Mouse (Mus musculus) ES-E14 (cell line): ENCODE data around the gene Tmem106c. TPM values are rescaled to one million over a fixed set of nuclear protein-coding genes. Genes with fewer than 3 reads are reported as not detected.

Experiments
- DNase-seq: peaks from one replicate; pipeline ENCODE4 v3.0.0-alpha.2; 2013; ENCODE audit warnings: low read depth, low spot score
- H3K27ac ChIP-seq: 2 replicates; pipeline ENCODE4 v1.5.1; 2012; ENCODE audit warnings: low read depth, mild to moderate bottlenecking, low read length, moderate library complexity, mixed read lengths; ENCODE audit not compliant: poor library complexity, insufficient read depth, severe bottlenecking
- H3K36me3 ChIP-seq: 2 replicates; pipeline ENCODE4 v1.6.1; 2012; ENCODE audit warnings: mild to moderate bottlenecking, low read length, moderate library complexity, mixed read lengths; ENCODE audit not compliant: control insufficient read depth, poor library complexity, insufficient read depth, severe bottlenecking
- H3K4me1 ChIP-seq, 2 experiments: fragments of 150-350 bp in 1 of 2; sonication (generic) in 1 of 2; 2 replicates each; pipeline ENCODE4 v1.6.1; 2012; ENCODE audit warnings: low read length in 2 of 2, mild to moderate bottlenecking in 1 of 2, mixed read lengths in 1 of 2; ENCODE audit not compliant: control insufficient read depth in 2 of 2, insufficient read depth in 2 of 2, poor library complexity in 1 of 2
- H3K4me3 ChIP-seq, 2 experiments: fragments of 150-350 bp in 1 of 2; sonication (generic) in 1 of 2; 2 replicates each; pipeline ENCODE4 v1.5.1; 2012; ENCODE audit warnings: low read length in 2 of 2, low read depth in 1 of 2, mild to moderate bottlenecking in 1 of 2, mixed read lengths in 1 of 2; ENCODE audit not compliant: insufficient read depth in 1 of 2, poor library complexity in 1 of 2, severe bottlenecking in 1 of 2
- H3K9ac ChIP-seq: 2 replicates; pipeline ENCODE4 v1.6.1; 2012; ENCODE audit warnings: low read depth, mild to moderate bottlenecking, low read length, mixed read lengths; ENCODE audit not compliant: poor library complexity, insufficient read depth, severe bottlenecking
- H3K9me3 ChIP-seq: fragments of 150-350 bp; sonication (generic); 2 replicates; pipeline ENCODE4 v1.6.1; 2012; ENCODE audit warnings: low read depth, mild to moderate bottlenecking, low read length; ENCODE audit not compliant: control insufficient read depth, insufficient read depth
- CHD2 ChIP-seq: IDR thresholded peaks from 2 replicates; pipeline ENCODE4 v1.6.1; 2014; ENCODE audit warnings: mild to moderate bottlenecking, low read depth, low read length, inconsistent platforms
- HCFC1 ChIP-seq: IDR thresholded peaks from 2 replicates; pipeline ENCODE4 v1.6.1; 2012; ENCODE audit warnings: low read length, inconsistent platforms, borderline replicate concordance; ENCODE audit not compliant: insufficient read depth
- MAFK ChIP-seq: IDR thresholded peaks from 2 replicates; pipeline ENCODE4 v1.6.1; 2014; ENCODE audit warnings: mild to moderate bottlenecking, low read depth, low read length, inconsistent platforms; ENCODE audit not compliant: insufficient read depth
- ZC3H11A ChIP-seq: IDR thresholded peaks from 2 replicates; pipeline ENCODE4 v1.6.1; 2012; ENCODE audit warnings: low read depth, mild to moderate bottlenecking, inconsistent platforms, low read length, borderline replicate concordance
- ZNF384 ChIP-seq: IDR thresholded peaks from 2 replicates; pipeline ENCODE4 v1.6.1; 2012; ENCODE audit warnings: low read depth, low read length, inconsistent platforms
- in situ Hi-C, 2 experiments: fragments of 600-800 bp; cut with MboI; formaldehyde crosslinking; loops; one replicate each; pipeline ENCODE4 v1.15.1; 2025; ENCODE audit warnings: low sequenced_read_pairs in 2 of 2, inconsistent platforms in 1 of 2; ENCODE audit not compliant: unreplicated experiment in 2 of 2
- total RNA-seq: library from RNA; depleted of rRNA; stranded (reverse); fragments of 300-350 nt; gene quantifications from 2 replicates; pipeline ENCODE4 v1.2.3, GENCODE M21; 2012

Gene Tmem106c
- total RNA-seq, 1 experiment = 20.2 TPM

DNA sequence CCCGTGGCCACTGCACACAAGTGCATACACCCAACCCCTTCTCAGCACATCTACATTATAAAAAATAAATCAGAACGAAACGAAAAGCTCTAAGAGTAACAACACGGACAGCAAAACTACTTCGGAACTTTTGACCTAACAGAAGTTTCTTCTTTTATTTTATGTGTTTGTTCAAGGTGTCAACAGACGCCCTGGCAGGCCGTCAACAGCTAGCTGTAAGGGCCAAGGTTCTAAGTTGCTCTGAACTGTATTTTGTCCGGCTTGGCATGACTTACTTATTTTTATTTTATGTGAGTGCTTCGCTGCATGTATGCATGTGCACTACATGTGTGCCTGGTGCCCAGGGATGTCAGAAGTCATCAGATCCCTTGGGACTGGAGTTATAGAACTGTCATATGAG lies 42.2 kb upstream of the Tmem106c start:
- in situ Hi-C loops = no loop called here
- no peak for DNase-seq
- Histone ChIP-seq H3K9ac (no peak overlapping the region), H3K9me3 (no peaks in the 10 kb centered on the region), H3K36me3 (no peaks in the 10 kb centered on the region), H3K4me1 (no peaks in the 10 kb centered on the region), H3K4me3 (no peak overlapping the region), H3K27ac (no peak overlapping the region)
- TF ChIP-seq ZNF384 (no peak), MAFK (no peak), ZC3H11A (no peak), CHD2 (no peak), HCFC1 (no peak)

DNA sequence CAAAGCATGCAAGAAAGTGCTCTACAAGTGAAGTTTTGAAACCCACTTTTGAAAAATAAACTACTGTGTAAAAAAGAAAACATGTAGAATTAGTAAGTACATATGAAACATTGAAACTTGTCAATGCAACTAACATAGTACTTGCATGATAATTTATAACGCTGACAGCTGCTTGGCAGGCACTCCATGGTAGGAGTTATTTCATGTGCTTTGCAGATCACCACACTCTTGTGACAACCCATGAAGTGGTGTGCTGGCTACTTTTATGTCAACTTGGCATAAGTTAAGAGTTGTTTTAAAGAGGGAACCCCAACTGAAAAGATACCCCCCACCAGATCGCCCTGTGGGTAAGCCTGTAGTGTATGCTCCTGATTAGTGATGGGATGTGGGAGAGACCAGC lies 41.6 kb upstream of the Tmem106c start:
- Histone ChIP-seq H3K36me3 (no peaks in the 10 kb centered on the region), H3K4me3 (no peak overlapping the region), H3K27ac (no peak overlapping the region), H3K9me3 (no peaks in the 10 kb centered on the region), H3K9ac (no peak overlapping the region), H3K4me1 (no peaks in the 10 kb centered on the region)
- no peak for DNase-seq
- TF ChIP-seq MAFK = no peak
- TF ChIP-seq ZNF384 = no peak
- no peak for TF ChIP-seq HCFC1
- no peak for TF ChIP-seq CHD2
- TF ChIP-seq ZC3H11A = no peak
- in situ Hi-C loops = no loop called here

DNA sequence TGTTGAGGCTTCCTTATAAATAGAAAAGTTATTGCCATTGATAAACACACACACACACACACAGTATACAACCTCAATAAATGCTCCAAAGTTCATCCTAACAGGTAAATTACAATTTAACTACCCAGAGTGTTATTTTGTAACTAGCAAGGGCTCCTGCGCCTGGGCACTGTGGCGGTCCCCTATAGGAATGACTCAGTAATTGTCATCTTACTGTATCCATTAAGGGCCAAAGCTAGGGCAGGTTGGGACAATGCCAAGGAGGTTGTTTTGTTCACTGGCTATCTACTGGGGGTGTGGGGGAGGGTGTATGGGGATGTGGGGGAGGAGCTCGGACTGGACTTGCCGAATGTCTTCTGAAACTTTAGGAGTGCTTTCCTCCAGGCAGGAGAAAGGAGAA lies 37.0 kb upstream of the Tmem106c start:
- H3K4me1 ChIP-seq = peaks cover 0 to 2% of the 10 kb centered on the region in 2 experiments; a peak in 1 of 4 replicates
- in situ Hi-C loops = no loop called here
- no peak overlapping the region for H3K27ac ChIP-seq
- no peak for TF ChIP-seq ZNF384
- no peak for TF ChIP-seq ZC3H11A
- no peak for TF ChIP-seq HCFC1
- TF ChIP-seq CHD2 = no peak
- no peak for TF ChIP-seq MAFK
- DNase-seq = no peak
- no peaks in the 10 kb centered on the region for H3K9me3 ChIP-seq
- H3K36me3 ChIP-seq = no peaks in the 10 kb centered on the region
- no peak overlapping the region for H3K4me3 ChIP-seq
- H3K9ac ChIP-seq = no peak overlapping the region

- Histone ChIP-seq H3K4me1 (peaks cover 2 to 3% of the 10 kb centered on the region in 2 experiments; a peak in 1 of 4 replicates), H3K9me3 (no peaks in the 10 kb centered on the region), H3K9ac (no peak overlapping the region), H3K36me3 (no peaks in the 10 kb centered on the region), H3K27ac (no peak overlapping the region), H3K4me3 (no peak overlapping the region)
- in situ Hi-C loops = no loop called here
- TF ChIP-seq HCFC1 (no peak), ZC3H11A (no peak), MAFK (no peak), CHD2 (no peak), ZNF384 (no peak)
- DNase-seq = no peak
Observed at GRCm38 (mm10) chr15:97927821-97928220, 36.2 kb upstream of the Tmem106c start.

GRCm38 (mm10) chr15:97929259-97929824 lies 34.7 kb upstream of the Tmem106c start:
- no peak overlapping the region for H3K4me3 ChIP-seq
- TF ChIP-seq ZNF384 (no peak), MAFK (no peak), CHD2 (no peak), HCFC1 (no peak), ZC3H11A (no peak)
- in situ Hi-C loops = no loop called here
- H3K36me3 ChIP-seq = no peaks in the 10 kb centered on the region
- no peak overlapping the region for H3K27ac ChIP-seq
- H3K9me3 ChIP-seq = no peaks in the 10 kb centered on the region
- H3K4me1 ChIP-seq = peaks cover 2 to 3% of the 10 kb centered on the region in 2 experiments; a peak in 1 of 4 replicates
- no peak for DNase-seq
- H3K9ac ChIP-seq = no peak overlapping the region
